Mouse (Mus musculus) megakaryocyte, embryonic 14.5 days (primary cell): ENCODE measurements around the gene Lekr1.

Experiments
- FLI1 ChIP-seq: IDR thresholded peaks from 2 replicates; pipeline ENCODE4 v1.6.1; 2012; ENCODE audit warnings: low read length, inconsistent platforms, mixed read lengths
- GATA1 ChIP-seq: IDR thresholded peaks from 3 replicates; pipeline ENCODE4 v1.6.1; 2012; ENCODE audit warnings: mixed read lengths, low read length, inconsistent platforms, borderline replicate concordance

GRCm38 (mm10) chr3:65627707-65628028 is 38.4 kb upstream of the Lekr1 start:
- TF ChIP-seq GATA1 (no peak), FLI1 (no peak)
